In genomic region chr10:80880131-80880641, GRCm38 (mm10) we compare ENCODE assay signal across 8 mouse cellular contexts. TPM values are rescaled to one million over a fixed set of nuclear protein-coding genes. Genes with fewer than 3 reads are reported as not detected.
DNase-seq lines count a peak whose midpoint lies in the region; ATAC-seq lines count a peak whose summit lies in the region.

No protein-coding gene starts in this region.

- WGBS in embryonic facial prominence, embryonic 14.5 days = 17% methylated on average over 5 of the region's 5 CpGs
- WGBS in intestine, embryonic 16.5 days = 19% methylated on average over 5 of the region's 5 CpGs
- WGBS in liver, embryonic 11.5 days = 7% methylated on average over 5 of the region's 5 CpGs

- no peaks in the 10 kb centered on the region for H3K27me3 ChIP-seq in embryonic facial prominence, embryonic 14.5 days (replicated peaks; ENCODE audit: control insufficient read depth, insufficient read depth, low read length)
- H3K27me3 ChIP-seq in intestine, embryonic 16.5 days (replicated peaks; ENCODE audit: control insufficient read depth, insufficient read depth, low read length) = no peaks in the 10 kb centered on the region
- no peaks in the 10 kb centered on the region; the same call in 1 of the 2 replicates for H3K27me3 ChIP-seq in liver, embryonic 11.5 days (replicated peaks; ENCODE audit: control insufficient read depth, insufficient read depth, low read length)

- no peaks in the 10 kb centered on the region for H3K4me1 ChIP-seq in embryonic facial prominence, embryonic 14.5 days (ENCODE audit: control insufficient read depth, insufficient read depth, low read length)
- no peaks in the 10 kb centered on the region for H3K4me1 ChIP-seq in intestine, embryonic 16.5 days (ENCODE audit: control insufficient read depth, insufficient read depth, low read length)
- peaks cover 13% of the 10 kb centered on the region for H3K4me1 ChIP-seq in liver, embryonic 11.5 days (replicated peaks; ENCODE audit: control insufficient read depth, insufficient read depth, low read length)

- no peaks in the 10 kb centered on the region for H3K36me3 ChIP-seq in embryonic facial prominence, embryonic 14.5 days (ENCODE audit: control insufficient read depth, insufficient read depth, low read length)
- no peaks in the 10 kb centered on the region for H3K36me3 ChIP-seq in intestine, embryonic 16.5 days (ENCODE audit: control insufficient read depth, insufficient read depth, low read length)
- no peaks in the 10 kb centered on the region for H3K36me3 ChIP-seq in liver, embryonic 11.5 days (ENCODE audit: control insufficient read depth, insufficient read depth, low read length)

- peak; percentile 41; the same call in 1 of the 2 replicates for ATAC-seq in embryonic facial prominence, embryonic 14.5 days (ENCODE audit: low read depth)
- ATAC-seq in intestine, embryonic 16.5 days = peak; percentile 54
- peak; percentile 91 for ATAC-seq in liver, embryonic 11.5 days (replicated peaks; ENCODE audit: low FRiP score)

- H3K27ac ChIP-seq in embryonic facial prominence, embryonic 14.5 days (replicated peaks; ENCODE audit: low read depth, low read length) = no peak overlapping the region
- no peak overlapping the region for H3K27ac ChIP-seq in intestine, embryonic 16.5 days (ENCODE audit: low read length)
- peak overlapping the region; percentile 76 for H3K27ac ChIP-seq in liver, embryonic 11.5 days (ENCODE audit: low read depth, low read length)

- peak; percentile 54 for DNase-seq in ovary, postnatal 14 days (ENCODE audit: low spot score)
- DNase-seq in ovary, postnatal 10 days (ENCODE audit: low spot score) = no peak
- peak; percentile 70 for DNase-seq in adrenal gland, adult 2 months
- peak; percentile 67 for DNase-seq in embryonic facial prominence, embryonic 14.5 days (ENCODE audit: low spot score)
- DNase-seq in liver, embryonic 11.5 days (ENCODE audit: low spot score) = peak; percentile 75
- peak; percentile 84 for DNase-seq in naive thymus-derived CD4-positive, alpha-beta T cell, adult 2 months (ENCODE audit: low read depth)
- DNase-seq in thymus, adult 18-20 months = peak; percentile 32 to 50

- no peak overlapping the region for H3K9ac ChIP-seq in embryonic facial prominence, embryonic 14.5 days (ENCODE audit: low read depth, low read length)
- no peak overlapping the region for H3K9ac ChIP-seq in intestine, embryonic 16.5 days (ENCODE audit: low read depth, low read length)
- peak overlapping the region; percentile 3; the same call in 1 of the 2 replicates for H3K9ac ChIP-seq in liver, embryonic 11.5 days (ENCODE audit: low read depth, low read length)

- no peaks in the 10 kb centered on the region for H3K9me3 ChIP-seq in embryonic facial prominence, embryonic 14.5 days (ENCODE audit: control insufficient read depth, low read length)
- H3K9me3 ChIP-seq in intestine, embryonic 16.5 days (ENCODE audit: control insufficient read depth, low read length) = no peaks in the 10 kb centered on the region
- H3K9me3 ChIP-seq in liver, embryonic 11.5 days (ENCODE audit: control insufficient read depth, low read length) = no peaks in the 10 kb centered on the region

- no peak overlapping the region for H3K4me3 ChIP-seq in embryonic facial prominence, embryonic 14.5 days (ENCODE audit: low read depth, low read length)
- H3K4me3 ChIP-seq in intestine, embryonic 16.5 days (ENCODE audit: low read length) = no peak overlapping the region
- no peak overlapping the region for H3K4me3 ChIP-seq in liver, embryonic 11.5 days (ENCODE audit: low read depth, low read length)

- H3K4me2 ChIP-seq in embryonic facial prominence, embryonic 14.5 days (ENCODE audit: low read depth, low read length) = no peak overlapping the region
- no peak overlapping the region for H3K4me2 ChIP-seq in intestine, embryonic 16.5 days (ENCODE audit: low read depth, low read length)
- H3K4me2 ChIP-seq in liver, embryonic 11.5 days = peak overlapping the region; percentile 41

RNA-seq across cellular contexts. Expression of gene Tmprss9, which starts 8.5 kb away (rescaled TPM):
- not detected for total RNA-seq in adrenal gland, adult 2 months (2021)
- polyA plus RNA-seq in adrenal gland, adult 2 months (2012; rRNA removed) = 0.18 and 0.21 TPM in 2 replicates
- polyA plus RNA-seq in embryonic facial prominence, embryonic 14.5 days (2014; fragmentation: Nextera tagmentation; extraction: Ambion mirVana) = 0.06 and 0.08 TPM in 2 replicates
- polyA plus RNA-seq in intestine, embryonic 16.5 days (2015; fragmentation: Nextera tagmentation; extraction: Ambion mirVana) = 0.06 TPM in 1 of 2 replicates, not detected in the other
- not detected in 2 replicates for polyA plus RNA-seq in liver, embryonic 11.5 days (2014; fragmentation: Nextera tagmentation; extraction: Ambion mirVana)

RNA-seq across cellular contexts. Expression of gene Timm13, which starts 20.6 kb away (rescaled TPM):
- total RNA-seq in adrenal gland, adult 2 months (2021) = 100 to 1,000 TPM; 174 to 231 TPM
- polyA plus RNA-seq in adrenal gland, adult 2 months (2012; rRNA removed) = 236 and 243 TPM in 2 replicates
- polyA plus RNA-seq in embryonic facial prominence, embryonic 14.5 days (2014; fragmentation: Nextera tagmentation; extraction: Ambion mirVana) = 325 and 348 TPM in 2 replicates
- polyA plus RNA-seq in intestine, embryonic 16.5 days (2015; fragmentation: Nextera tagmentation; extraction: Ambion mirVana) = 390 and 410 TPM in 2 replicates
- 396 and 445 TPM in 2 replicates for polyA plus RNA-seq in liver, embryonic 11.5 days (2014; fragmentation: Nextera tagmentation; extraction: Ambion mirVana)

RNA-seq across cellular contexts. Expression of gene Sppl2b, which starts 25.1 kb away (rescaled TPM):
- 10 to 100 TPM; 28.5 to 35.2 TPM for total RNA-seq in adrenal gland, adult 2 months (2021)
- 114 and 116 TPM in 2 replicates for polyA plus RNA-seq in adrenal gland, adult 2 months (2012; rRNA removed)
- 37.6 and 40.8 TPM in 2 replicates for polyA plus RNA-seq in embryonic facial prominence, embryonic 14.5 days (2014; fragmentation: Nextera tagmentation; extraction: Ambion mirVana)
- polyA plus RNA-seq in intestine, embryonic 16.5 days (2015; fragmentation: Nextera tagmentation; extraction: Ambion mirVana) = 36.2 and 36.6 TPM in 2 replicates
- polyA plus RNA-seq in liver, embryonic 11.5 days (2014; fragmentation: Nextera tagmentation; extraction: Ambion mirVana) = 58.5 and 63.8 TPM in 2 replicates

RNA-seq across cellular contexts. Expression of gene Lsm7, which starts 25.2 kb away (rescaled TPM):
- 10 to 100 TPM; 22.3 to 36.2 TPM for total RNA-seq in adrenal gland, adult 2 months (2021)
- polyA plus RNA-seq in adrenal gland, adult 2 months (2012; rRNA removed) = 91.9 and 107 TPM in 2 replicates
- 303 and 331 TPM in 2 replicates for polyA plus RNA-seq in embryonic facial prominence, embryonic 14.5 days (2014; fragmentation: Nextera tagmentation; extraction: Ambion mirVana)
- 198 and 240 TPM in 2 replicates for polyA plus RNA-seq in intestine, embryonic 16.5 days (2015; fragmentation: Nextera tagmentation; extraction: Ambion mirVana)
- polyA plus RNA-seq in liver, embryonic 11.5 days (2014; fragmentation: Nextera tagmentation; extraction: Ambion mirVana) = 403 and 453 TPM in 2 replicates

RNA-seq across cellular contexts. Expression of gene Lingo3, which starts 36.3 kb away (rescaled TPM):
- 10 to 100 TPM in 1 of 2 experiments, 1 to 10 TPM in 1; 8.5 to 16.7 TPM for total RNA-seq in adrenal gland, adult 2 months (2021)
- polyA plus RNA-seq in adrenal gland, adult 2 months (2012; rRNA removed) = 13.8 and 18.7 TPM in 2 replicates
- 1.2 and 1.3 TPM in 2 replicates for polyA plus RNA-seq in embryonic facial prominence, embryonic 14.5 days (2014; fragmentation: Nextera tagmentation; extraction: Ambion mirVana)
- polyA plus RNA-seq in intestine, embryonic 16.5 days (2015; fragmentation: Nextera tagmentation; extraction: Ambion mirVana) = 0.07 and 0.10 TPM in 2 replicates
- 0.05 TPM in 1 of 2 replicates, not detected in the other for polyA plus RNA-seq in liver, embryonic 11.5 days (2014; fragmentation: Nextera tagmentation; extraction: Ambion mirVana)

Comparison
In these comparisons a context has a peak if more than half of its experiments do, and no peak if none do; other contexts are left out.
1. ATAC-seq: peak in every context shown above with its lines; median percentile 91 in liver, embryonic 11.5 days; 54 in intestine, embryonic 16.5 days; 41 in embryonic facial prominence, embryonic 14.5 days.